Mouse (Mus musculus) ES-Bruce4 (cell line): ENCODE results near the gene Gm10320. TPM values are rescaled to one million over a fixed set of nuclear protein-coding genes. Genes with fewer than 3 reads are reported as not detected.

ENCODE experiments used
- H3K27ac ChIP-seq: 2 replicates; pipeline ENCODE4 v1.5.1; 2012; ENCODE audit warnings: low read length, inconsistent platforms; ENCODE audit not compliant: insufficient read depth
- H3K27me3 ChIP-seq: 2 replicates; pipeline ENCODE4 v1.6.1; 2012; ENCODE audit warnings: mild to moderate bottlenecking, low read length, inconsistent platforms; ENCODE audit not compliant: control insufficient read depth, poor library complexity, insufficient read depth, severe bottlenecking
- H3K36me3 ChIP-seq: 2 replicates; pipeline ENCODE4 v1.6.1; 2012; ENCODE audit warnings: inconsistent platforms, mild to moderate bottlenecking, low read length, moderate library complexity; ENCODE audit not compliant: control insufficient read depth, poor library complexity, insufficient read depth, severe bottlenecking
- H3K4me1 ChIP-seq: one replicate; pipeline ENCODE4 v1.8.1; 2011; ENCODE audit warnings: low read length; ENCODE audit not compliant: control insufficient read depth, insufficient read depth
- H3K4me3 ChIP-seq: 2 replicates; pipeline ENCODE4 v1.5.1; 2011; ENCODE audit warnings: low read depth, mild to moderate bottlenecking, low read length
- H3K9ac ChIP-seq: 2 replicates; pipeline ENCODE4 v1.6.1; 2012; ENCODE audit warnings: low read depth, mild to moderate bottlenecking, inconsistent platforms; ENCODE audit not compliant: poor library complexity, severe bottlenecking
- H3K9me3 ChIP-seq: replicated peaks from 2 replicates; pipeline ENCODE4 v1.6.1; 2012; ENCODE audit warnings: mild to moderate bottlenecking, low read length, inconsistent platforms; ENCODE audit not compliant: control insufficient read depth, poor library complexity, insufficient read depth, severe bottlenecking
- CTCF ChIP-seq: IDR thresholded peaks from one replicate; pipeline ENCODE4 v1.8.1; 2011; ENCODE audit warnings: low read depth, low read length
- EP300 ChIP-seq: IDR thresholded peaks from 2 replicates; pipeline ENCODE4 v1.6.1; 2011; ENCODE audit warnings: low read depth, low read length; ENCODE audit not compliant: insufficient read depth
- POLR2A ChIP-seq: IDR thresholded peaks from one replicate; pipeline ENCODE4 v1.8.1; 2011; ENCODE audit warnings: low read length; ENCODE audit not compliant: insufficient read depth
- polyA plus RNA-seq: library from polyadenylated mRNA; stranded (reverse); fragments of >200 nt; gene quantifications from 2 replicates; pipeline ENCODE4 v1.2.4, GENCODE M21; 2011; ENCODE audit warnings: low read depth; ENCODE audit not compliant: missing spikeins, insufficient read depth, insufficient read length

The Gm10320 gene
- polyA plus RNA-seq, 1 experiment, result 7.8 TPM

GRCm38 (mm10) chr13:98477991-98478390 is 13.8 kb downstream of the Gm10320 start:
- TF ChIP-seq POLR2A (no peak), CTCF (no peak), EP300 (no peak)
- Histone ChIP-seq H3K27me3 (no peaks in the 10 kb centered on the region; the same call in 1 of the 2 replicates), H3K9ac (no peak overlapping the region), H3K36me3 (no peaks in the 10 kb centered on the region), H3K4me3 (no peak overlapping the region), H3K9me3 (no peaks in the 10 kb centered on the region), H3K4me1 (no peaks in the 10 kb centered on the region), H3K27ac (no peak overlapping the region)

GRCm38 (mm10) chr13:98476839-98477495 is 14.8 kb downstream of the Gm10320 start:
- no peak overlapping the region for H3K4me3 ChIP-seq
- H3K36me3 ChIP-seq, result no peaks in the 10 kb centered on the region
- no peaks in the 10 kb centered on the region for H3K4me1 ChIP-seq
- H3K9ac ChIP-seq, result no peak overlapping the region
- no peak overlapping the region for H3K27ac ChIP-seq
- no peaks in the 10 kb centered on the region for H3K9me3 ChIP-seq
- no peaks in the 10 kb centered on the region; the same call in 1 of the 2 replicates for H3K27me3 ChIP-seq
- TF ChIP-seq CTCF (no peak), POLR2A (no peak), EP300 (no peak)

DNA sequence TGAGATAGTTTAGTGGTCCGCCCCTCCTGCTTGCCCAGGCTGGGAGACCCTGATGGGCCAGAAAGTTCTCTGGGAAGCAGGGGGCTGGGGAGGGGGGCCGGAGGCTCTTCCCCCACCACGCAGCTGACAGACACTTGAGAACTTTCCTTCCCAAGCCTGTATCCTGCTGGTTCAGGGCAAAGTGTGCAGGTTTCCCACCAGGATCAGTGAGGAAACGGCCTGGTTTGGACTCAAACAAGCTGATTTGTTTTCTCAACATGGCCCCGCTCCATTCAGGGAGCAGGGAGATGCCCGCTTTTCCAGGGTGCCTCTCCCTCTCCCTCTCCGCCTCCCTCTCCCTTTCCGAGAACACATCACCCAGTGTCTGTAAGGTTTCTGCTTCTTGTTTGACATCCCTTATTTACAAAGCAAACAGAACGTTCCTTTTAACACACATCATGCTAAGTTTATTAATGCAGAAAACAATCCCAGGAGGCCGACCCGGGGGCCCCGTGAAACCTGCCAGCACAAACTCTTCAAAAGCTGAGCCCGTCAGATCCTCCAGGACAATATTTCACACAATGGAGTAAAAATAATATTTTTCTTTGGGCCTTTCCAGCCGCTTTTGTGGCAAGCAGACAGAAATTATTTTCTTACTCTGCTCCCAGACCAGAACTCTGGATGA is 15.5 kb downstream of the Gm10320 start:
- no peaks in the 10 kb centered on the region for H3K4me1 ChIP-seq
- TF ChIP-seq EP300, result no peak
- H3K27ac ChIP-seq, result no peak overlapping the region
- H3K4me3 ChIP-seq, result no peak overlapping the region
- no peaks in the 10 kb centered on the region; the same call in 1 of the 2 replicates for H3K27me3 ChIP-seq
- no peaks in the 10 kb centered on the region for H3K36me3 ChIP-seq
- no peak overlapping the region for H3K9ac ChIP-seq
- H3K9me3 ChIP-seq, result no peaks in the 10 kb centered on the region

- Histone ChIP-seq H3K9ac (no peak overlapping the region), H3K27ac (no peak overlapping the region), H3K27me3 (peaks cover 1% of the 10 kb centered on the region)
Measured at GRCm38 (mm10) chr13:98475681-98476080, 16.1 kb downstream of the Gm10320 start.

DNA sequence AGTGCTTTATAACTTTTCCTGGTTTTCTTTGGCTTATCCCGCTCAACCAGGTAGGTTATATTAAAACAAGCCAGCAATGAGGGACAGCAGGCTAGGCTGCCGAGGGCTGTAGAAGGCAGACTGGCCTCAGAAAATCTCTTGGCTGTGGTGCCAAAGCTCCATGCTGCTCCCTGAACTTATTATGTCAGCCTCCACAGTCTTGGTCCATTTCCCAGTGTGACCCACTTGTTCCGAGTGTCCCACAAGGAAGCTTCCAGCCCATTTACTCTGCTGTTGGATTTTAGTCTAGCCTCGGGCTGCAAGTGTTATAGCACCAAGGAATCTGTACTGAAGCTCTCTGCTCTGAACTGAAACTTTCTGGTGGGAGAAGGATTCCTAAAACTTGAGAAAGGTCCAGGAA is 18.8 kb downstream of the Gm10320 start:
- TF ChIP-seq POLR2A (no peak), CTCF (no peak), EP300 (no peak)
- H3K4me1 ChIP-seq, result no peaks in the 10 kb centered on the region
- H3K27me3 ChIP-seq, result peaks cover 2% of the 10 kb centered on the region; the same call in 1 of the 2 replicates
- H3K9me3 ChIP-seq, result no peaks in the 10 kb centered on the region
- no peak overlapping the region for H3K27ac ChIP-seq
- no peak overlapping the region for H3K4me3 ChIP-seq
- no peak overlapping the region for H3K9ac ChIP-seq
- no peaks in the 10 kb centered on the region for H3K36me3 ChIP-seq

More at GRCm38 (mm10) chr13:98475681-98476080, 16.1 kb downstream of the Gm10320 start:
- Histone ChIP-seq H3K4me3 (no peak overlapping the region), H3K4me1 (no peaks in the 10 kb centered on the region), H3K9me3 (no peaks in the 10 kb centered on the region), H3K36me3 (no peaks in the 10 kb centered on the region)
- TF ChIP-seq EP300 (no peak), CTCF (no peak), POLR2A (no peak)

GRCm38 (mm10) chr13:98471756-98472155 is 20.0 kb downstream of the Gm10320 start:
- TF ChIP-seq EP300, result no peak
- no peak overlapping the region for H3K4me3 ChIP-seq
- peaks cover 2% of the 10 kb centered on the region; the same call in 1 of the 2 replicates for H3K27me3 ChIP-seq
- no peaks in the 10 kb centered on the region for H3K9me3 ChIP-seq
- H3K4me1 ChIP-seq, result no peaks in the 10 kb centered on the region
- H3K27ac ChIP-seq, result no peak overlapping the region
- no peaks in the 10 kb centered on the region for H3K36me3 ChIP-seq
- H3K9ac ChIP-seq, result no peak overlapping the region
